Comparison of ENCODE assay signal across 26 mouse cellular contexts in the genomic region with DNA sequence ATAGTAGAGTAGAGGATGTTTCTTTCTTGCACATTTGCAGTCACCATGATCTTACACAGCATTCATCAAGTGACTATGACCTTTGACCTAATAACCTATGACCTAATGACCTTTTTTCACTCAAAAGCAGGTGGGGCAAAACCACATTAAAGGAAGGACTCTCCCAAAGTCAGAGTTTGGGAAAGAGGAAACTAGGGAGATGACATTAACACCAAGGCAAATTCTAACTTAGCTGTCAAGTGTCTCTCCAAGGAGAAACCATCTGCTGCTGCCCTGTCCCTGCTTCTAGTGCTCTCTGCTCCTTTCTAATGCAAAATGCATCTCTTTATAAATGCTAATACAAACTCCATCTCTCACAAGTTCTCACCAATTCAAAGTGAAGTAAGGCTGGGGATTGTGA.
A peak's percentile ranks its signal among the peaks of the same experiment; 100 is the strongest.
DNase-seq lines count a peak whose midpoint lies in the region; ATAC-seq and TF ChIP-seq lines count a peak whose summit lies in the region.
"Had no signal": no experiment of that assay in that cellular context is flagged by ENCODE, and none has a peak within 500 bp of the region (broad histone marks: within the 10 kb centered on the region; RNA-seq: fewer than 3 reads in every experiment).

No protein-coding gene starts in this region.

- H3K27ac ChIP-seq in heart, embryonic 10.5 days = no peak overlapping the region
- H3K27ac ChIP-seq in liver, adult 2 months (replicated peaks; ENCODE audit: insufficient read depth, low read depth, low read length) = no peak overlapping the region
- no peak overlapping the region for H3K27ac ChIP-seq in liver, embryonic 12.5 days
- H3K27ac ChIP-seq: embryonic facial prominence, embryonic 10.5 days; embryonic facial prominence, embryonic 12.5 days; forebrain, embryonic 13.5 days; forebrain, embryonic 15.5 days had no signal

- H3K36me3 ChIP-seq in heart, embryonic 10.5 days = no peaks in the 10 kb centered on the region
- no peaks in the 10 kb centered on the region for H3K36me3 ChIP-seq in liver, adult 2 months (ENCODE audit: control insufficient read depth, insufficient read depth, low read length)
- no peaks in the 10 kb centered on the region for H3K36me3 ChIP-seq in liver, embryonic 12.5 days
- H3K36me3 ChIP-seq: embryonic facial prominence, embryonic 10.5 days; embryonic facial prominence, embryonic 12.5 days; forebrain, embryonic 15.5 days; G1E had no signal

- H3K4me3 ChIP-seq in heart, embryonic 10.5 days = no peak overlapping the region
- H3K4me3 ChIP-seq in liver, adult 2 months (ENCODE audit: insufficient read depth, low read depth, low read length) = no peak overlapping the region
- H3K4me3 ChIP-seq in liver, embryonic 12.5 days = no peak overlapping the region
- H3K4me3 ChIP-seq: embryonic facial prominence, embryonic 10.5 days; embryonic facial prominence, embryonic 12.5 days; forebrain, embryonic 13.5 days; forebrain, embryonic 15.5 days had no signal

- no peak for TF ChIP-seq CTCF in liver, adult 2 months (IDR thresholded peaks at IDR 0.05; ENCODE audit: low read depth, low read length)

- no peaks in the 10 kb centered on the region for H3K79me2 ChIP-seq in liver, adult 2 months (ENCODE audit: control insufficient read depth, insufficient read depth, low read length)

- ATAC-seq in liver, embryonic 12.5 days = no peak
- ATAC-seq: CD4-positive, CD25-positive, alpha-beta regulatory T cell, adult 4 months; forebrain, embryonic 13.5 days; forebrain, embryonic 15.5 days; forebrain, postnatal 0 days; Patski had no signal

- no peak overlapping the region for H3K4me2 ChIP-seq in liver, embryonic 12.5 days
- H3K4me2 ChIP-seq: embryonic facial prominence, embryonic 12.5 days; forebrain, embryonic 13.5 days; forebrain, embryonic 15.5 days had no signal

- peak; percentile 14 for DNase-seq in heart, embryonic 10.5 days (ENCODE audit: low spot score)
- DNase-seq in heart, adult 18-20 months = no peak
- peak; percentile 1 for DNase-seq in liver, adult 2 months (ENCODE audit: extremely low read depth, low read depth, low spot score)
- DNase-seq in R1 (ENCODE audit: low read depth, low spot score) (peak; percentile 83), ZHBTc4 (ENCODE audit: low read depth, low spot score) (peak; percentile 81)
- no peak for DNase-seq in right cerebral cortex, adult 2 months (ENCODE audit: low spot score in 2 of 2)
- DNase-seq in adrenal gland, adult (ENCODE audit: inconsistent age in 2 of 2, low spot score in 1 of 2) = no peak
- DNase-seq: adrenal gland, adult 8-10 months; adrenal gland, postnatal 14 days; adrenal gland, postnatal 36 days; B cell, adult 2 months; cerebellum, adult 11-12 months; cerebellum, adult 2 months; cerebellum, adult 9-10 months; cerebellum, postnatal 10 days; cerebellum, postnatal 25 days; forebrain, postnatal 0 days had no signal

- no peak overlapping the region for H3K9ac ChIP-seq in liver, adult 2 months (ENCODE audit: low read depth, low read length)
- H3K9ac ChIP-seq in liver, embryonic 12.5 days = no peak overlapping the region
- H3K9ac ChIP-seq: embryonic facial prominence, embryonic 12.5 days; forebrain, embryonic 13.5 days; forebrain, embryonic 15.5 days; forebrain, postnatal 0 days had no signal

- TF ChIP-seq POLR2A in liver, adult 2 months (IDR thresholded peaks at IDR 0.05; ENCODE audit: extremely low read depth, insufficient read depth, low read length) = no peak

- H3K4me1 ChIP-seq in heart, embryonic 10.5 days = no peaks in the 10 kb centered on the region
- no peaks in the 10 kb centered on the region for H3K4me1 ChIP-seq in liver, adult 2 months (ENCODE audit: control insufficient read depth, insufficient read depth, low read length)
- no peaks in the 10 kb centered on the region for H3K4me1 ChIP-seq in liver, embryonic 12.5 days
- H3K4me1 ChIP-seq: embryonic facial prominence, embryonic 10.5 days; embryonic facial prominence, embryonic 12.5 days; forebrain, embryonic 13.5 days; forebrain, embryonic 15.5 days had no signal

- no peaks in the 10 kb centered on the region for H3K9me3 ChIP-seq in heart, embryonic 10.5 days
- no peaks in the 10 kb centered on the region for H3K9me3 ChIP-seq in liver, embryonic 12.5 days (replicated peaks)
- H3K9me3 ChIP-seq: embryonic facial prominence, embryonic 10.5 days; embryonic facial prominence, embryonic 12.5 days; forebrain, embryonic 13.5 days; forebrain, embryonic 15.5 days; G1E had no signal

- no peaks in the 10 kb centered on the region for H3K27me3 ChIP-seq in heart, embryonic 10.5 days (ENCODE audit: insufficient read depth, poor library complexity, severe bottlenecking)
- no peaks in the 10 kb centered on the region for H3K27me3 ChIP-seq in liver, adult 2 months (ENCODE audit: control insufficient read depth, insufficient read depth, low read length)
- no peaks in the 10 kb centered on the region for H3K27me3 ChIP-seq in liver, embryonic 12.5 days (replicated peaks)
- H3K27me3 ChIP-seq: CH12.LX; embryonic facial prominence, embryonic 12.5 days; forebrain, embryonic 13.5 days; forebrain, embryonic 15.5 days; Patski had no signal

Comparison
In these comparisons a context has a peak if more than half of its experiments do, and no peak if none do; other contexts are left out.
1. DNase-seq: peak in heart, embryonic 10.5 days (single experiment), liver, adult 2 months (single experiment), R1 (single experiment) and ZHBTc4 (single experiment); none in heart, adult 18-20 months (0 of 2), right cerebral cortex, adult 2 months (0 of 2) and adrenal gland, adult (0 of 2).